Mouse (Mus musculus): Measurements from ENCODE around the gene Slc23a3.

Gene Slc23a3

DNA sequence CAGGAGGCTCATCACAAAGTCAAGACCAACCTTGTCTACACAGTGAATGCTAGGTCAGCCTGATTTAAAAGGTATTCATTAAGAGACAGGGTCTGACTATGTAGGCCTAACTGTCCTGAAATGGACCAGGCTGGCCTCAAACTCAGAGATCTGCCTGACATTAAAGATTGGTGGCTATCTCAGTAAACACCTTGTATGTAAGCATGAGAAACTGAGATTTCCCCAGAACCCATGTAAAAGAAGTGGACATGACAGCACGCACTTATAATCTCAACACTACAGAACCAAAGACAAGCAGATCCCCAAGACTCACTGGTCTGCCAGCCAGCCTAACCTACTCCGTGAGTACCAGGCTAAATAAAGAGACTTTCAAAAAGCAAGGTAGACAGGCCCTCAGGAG lies 4.8 kb upstream of the Slc23a3 start:
- DNase-seq (ENCODE audit: low spot score): no peak

GRCm38 (mm10) chr1:75136730-75137129 lies 3.0 kb upstream of the Slc23a3 start:
- peak; percentile 78 for DNase-seq (ENCODE audit: low spot score)

- no peak for DNase-seq (ENCODE audit: low spot score)
These were observed 2.6 kb upstream of the Slc23a3 start for GRCm38 (mm10) chr1:75136293-75136692.

GRCm38 (mm10) chr1:75128641-75129040 lies 5.0 kb downstream of the Slc23a3 start:
- no peak for DNase-seq (ENCODE audit: low spot score)

DNA sequence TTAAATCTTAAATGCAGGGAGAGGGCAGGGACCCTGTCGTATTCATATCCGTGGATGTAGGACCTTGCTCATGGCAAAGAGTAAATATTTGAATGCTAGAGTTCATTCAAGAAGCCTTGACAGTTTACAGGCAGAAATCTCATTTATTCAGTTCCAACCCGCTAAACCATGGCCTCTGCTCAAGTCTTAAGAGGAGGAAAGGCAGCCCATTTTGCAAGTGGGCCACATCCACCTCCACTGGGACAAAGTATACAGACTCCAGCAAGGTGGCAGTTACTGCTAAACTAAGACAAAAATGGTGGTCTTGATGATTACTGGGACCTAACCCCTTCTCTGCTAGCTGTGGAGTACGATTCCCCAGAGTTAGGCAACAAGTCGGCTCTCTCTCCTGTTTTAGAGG lies 8.3 kb downstream of the Slc23a3 start:
- DNase-seq (ENCODE audit: low spot score): no peak

GRCm38 (mm10) chr1:75124346-75125321 lies 9.1 kb downstream of the Slc23a3 start, which contains the start of gene Nhej1:
TSS of gene Nhej1 (minus strand) at chr1:75125200.
- DNase-seq (ENCODE audit: low spot score): peak; percentile 98

GRCm38 (mm10) chr1:75122211-75122610 lies 11.5 kb downstream of the Slc23a3 start:
- no peak for DNase-seq (ENCODE audit: low spot score)
